Mouse (Mus musculus) C2C12 (cell line): ENCODE results near the gene Ipo7.
"Not testable (repeated sequence)": the region's sequence is repeated elsewhere in the genome, so short reads cannot be mapped to it uniquely, and the experiment has no call there.

Source experiments
- CEBPB ChIP-seq: IDR thresholded peaks from one replicate; pipeline ENCODE4 v1.6.1; 2011; ENCODE audit warnings: low read depth, mild to moderate bottlenecking, control low read depth, moderate library complexity
- CTCF ChIP-seq: IDR thresholded peaks from one replicate; pipeline ENCODE4 v1.5.1; 2011; ENCODE audit not compliant: control insufficient read depth, insufficient read depth, insufficient read length
- MAX ChIP-seq: IDR thresholded peaks from one replicate; pipeline ENCODE4 v1.6.1; 2011; ENCODE audit warnings: mild to moderate bottlenecking, control low read depth
- MYOD1 ChIP-seq: IDR thresholded peaks from one replicate; pipeline ENCODE4 v1.6.1; 2011; ENCODE audit warnings: low read depth; ENCODE audit not compliant: control insufficient read depth, insufficient read length
- USF1 ChIP-seq: IDR thresholded peaks from one replicate; pipeline ENCODE4 v1.6.1; 2011; ENCODE audit warnings: low read depth, mild to moderate bottlenecking, control low read depth, moderate library complexity

DNA sequence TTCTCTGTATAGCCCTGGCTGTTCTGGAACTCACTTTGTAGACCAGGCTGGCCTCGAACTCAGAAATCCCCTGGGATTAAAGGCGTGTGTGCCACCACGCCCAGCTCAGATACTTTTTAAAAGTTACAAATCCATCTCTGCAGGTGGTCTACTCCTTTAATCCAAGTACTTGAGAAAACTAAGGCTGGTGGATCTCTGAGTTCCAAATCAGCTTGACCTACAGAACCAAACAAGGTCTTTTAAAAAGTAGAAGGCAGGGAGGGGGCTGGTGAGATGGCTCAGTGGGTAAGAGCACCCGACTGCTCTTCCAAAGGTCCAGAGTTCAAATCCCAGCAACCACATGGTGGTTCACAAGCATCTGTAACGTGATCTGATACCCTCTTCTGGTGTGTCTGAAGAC lies 33.5 kb upstream of the Ipo7 start:
- TF ChIP-seq CTCF, MAX, CEBPB, USF1, MYOD1: not testable (repeated sequence)
